Comparison of ENCODE assay signal across 11 mouse cellular contexts in genomic region chr12:117756010-117756409, GRCm38 (mm10). TPM values are rescaled to one million over a fixed set of nuclear protein-coding genes. Genes with fewer than 3 reads are reported as not detected.
DNase-seq lines count a peak whose midpoint lies in the region; ATAC-seq and TF ChIP-seq lines count a peak whose summit lies in the region.
"Had no signal": no experiment of that assay in that cellular context is flagged by ENCODE, and none has a peak within 500 bp of the region (broad histone marks: within the 10 kb centered on the region; RNA-seq: fewer than 3 reads in every experiment).

No protein-coding gene starts in this region.

- no peaks in the 10 kb centered on the region for H3K9me3 ChIP-seq in kidney, embryonic 16.5 days (ENCODE audit: low read length)
- H3K9me3 ChIP-seq: embryonic facial prominence, embryonic 13.5 days; midbrain, embryonic 12.5 days had no signal

- no peak overlapping the region for H3K4me2 ChIP-seq in kidney, embryonic 16.5 days (replicated peaks; ENCODE audit: low read depth, low read length)
- H3K4me2 ChIP-seq: embryonic facial prominence, embryonic 13.5 days; midbrain, embryonic 12.5 days had no signal

- ATAC-seq in kidney, embryonic 16.5 days (ENCODE audit: low FRiP score, low TSS enrichment): no peak

- no peak overlapping the region for H3K27ac ChIP-seq in kidney, adult 2 months (ENCODE audit: insufficient read depth, low read depth, low read length)
- H3K27ac ChIP-seq in kidney, embryonic 16.5 days (ENCODE audit: low read length): no peak overlapping the region
- H3K27ac ChIP-seq: embryonic facial prominence, embryonic 13.5 days; left cerebral cortex, adult 2 months; midbrain, embryonic 12.5 days had no signal

- peak; percentile 54 for DNase-seq in kidney, adult 2 months
- DNase-seq in heart, adult 9 months (ENCODE audit: low spot score in 2 of 2): peak; percentile 47 to 55
- DNase-seq in kidney, postnatal 4 days: peak; percentile 20 to 31
- DNase-seq in thymus, postnatal 0 days (ENCODE audit: low spot score): peak; percentile 40
- DNase-seq in T-cell, adult 2 months (ENCODE audit: low spot score): no peak
- DNase-seq in urinary bladder, postnatal 14 days (ENCODE audit: low spot score): no peak
- DNase-seq in embryo, embryonic 10 days (ENCODE audit: low spot score): no peak

- H3K9ac ChIP-seq in kidney, embryonic 16.5 days (replicated peaks; ENCODE audit: low read length): no peak overlapping the region
- H3K9ac ChIP-seq: embryonic facial prominence, embryonic 13.5 days; midbrain, embryonic 12.5 days had no signal

- no peaks in the 10 kb centered on the region for H3K27me3 ChIP-seq in kidney, adult 2 months (replicated peaks; ENCODE audit: control insufficient read depth, insufficient read depth, low read length)
- no peaks in the 10 kb centered on the region for H3K27me3 ChIP-seq in kidney, embryonic 16.5 days (ENCODE audit: insufficient read depth, low read length)
- H3K27me3 ChIP-seq: embryonic facial prominence, embryonic 13.5 days had no signal

- no peaks in the 10 kb centered on the region for H3K36me3 ChIP-seq in kidney, adult 2 months (ENCODE audit: control insufficient read depth, insufficient read depth, low read length)
- H3K36me3 ChIP-seq in kidney, embryonic 16.5 days (ENCODE audit: insufficient read depth, low read length): no peaks in the 10 kb centered on the region
- H3K36me3 ChIP-seq: embryonic facial prominence, embryonic 13.5 days had no signal

- no peaks in the 10 kb centered on the region for H3K4me1 ChIP-seq in kidney, adult 2 months (ENCODE audit: control insufficient read depth, insufficient read depth, low read length)
- H3K4me1 ChIP-seq in kidney, embryonic 16.5 days (ENCODE audit: insufficient read depth, low read length): peaks cover 10% of the 10 kb centered on the region; the same call in 1 of the 2 replicates

- no peak for TF ChIP-seq POLR2A in kidney, adult 2 months (IDR thresholded peaks at IDR 0.05; ENCODE audit: low read depth, low read length)

- no peak overlapping the region for H3K4me3 ChIP-seq in kidney, adult 2 months (ENCODE audit: insufficient read depth, low read depth, low read length)
- H3K4me3 ChIP-seq in kidney, embryonic 16.5 days (ENCODE audit: low read length): no peak overlapping the region
- H3K4me3 ChIP-seq: embryonic facial prominence, embryonic 13.5 days; left cerebral cortex, adult 2 months; midbrain, embryonic 12.5 days had no signal

- WGBS in kidney, adult 2 months: 58% methylated on average over 7 of the region's 7 CpGs
- WGBS in kidney, embryonic 16.5 days: 43% methylated on average over 7 of the region's 7 CpGs

- TF ChIP-seq CTCF in kidney, adult 2 months (conservative IDR thresholded peaks at IDR 0.05; ENCODE audit: insufficient read depth, insufficient read length, low read depth, low read length): no peak

RNA-seq across cellular contexts. Expression of gene Cdca7l, which starts 48.1 kb away (rescaled TPM):
- polyA plus RNA-seq in kidney, adult 2 months (2012; rRNA removed): 2.0 and 2.5 TPM in 2 replicates
- 53.2 and 58.0 TPM in 2 replicates for polyA plus RNA-seq in kidney, embryonic 16.5 days (2015; fragmentation: Nextera tagmentation; extraction: Ambion mirVana)
- polyA plus RNA-seq in thymus, postnatal 0 days (2015; fragmentation: Nextera tagmentation; extraction: Ambion mirVana): 39.4 and 43.3 TPM in 2 replicates

Comparison
In these comparisons a context has a peak if more than half of its experiments do, and no peak if none do; other contexts are left out.
1. RNA of gene Cdca7l, which starts 48.1 kb away (polyA plus RNA-seq): 53.2 to 58.0 TPM in kidney, embryonic 16.5 days and 39.4 to 43.3 TPM in thymus, postnatal 0 days; 2.0 to 2.5 TPM in kidney, adult 2 months; every median in the first group is over 10 times any median in the second.
2. DNase-seq: peak in kidney, adult 2 months (single experiment), heart, adult 9 months (2 of 2), kidney, postnatal 4 days (2 of 2) and thymus, postnatal 0 days (single experiment); none in T-cell, adult 2 months (single experiment), urinary bladder, postnatal 14 days (single experiment) and embryo, embryonic 10 days (single experiment).